Mouse (Mus musculus) liver, embryonic 13.5 days (tissue): ENCODE results near the gene Mbd3l1. TPM values are rescaled to one million over a fixed set of nuclear protein-coding genes. Genes with fewer than 3 reads are reported as not detected.

Experiments
- ATAC-seq: fragments of 200-750 bp; cut with Nextera tagmentation; 2 replicates; pipeline ENCODE4 v1.8.0; 2017; ENCODE audit warnings: low read depth, mild to moderate bottlenecking, moderate number of reproducible peaks, moderate library complexity
- DNase-seq: peaks from one replicate; pipeline ENCODE4 v3.0.0; 2022
- H3K27ac ChIP-seq: fragments of 300-500 bp; sonication (generic); 2 replicates; pipeline ENCODE4 v1.5.1; 2015; ENCODE audit warnings: moderate library complexity, mild to moderate bottlenecking, inconsistent platforms
- H3K27me3 ChIP-seq: fragments of 300-500 bp; sonication (generic); 2 replicates; pipeline ENCODE4 v1.6.1; 2015; ENCODE audit warnings: mild to moderate bottlenecking, inconsistent platforms
- H3K36me3 ChIP-seq: fragments of 300-500 bp; sonication (generic); 2 replicates; pipeline ENCODE4 v1.6.1; 2015; ENCODE audit warnings: mild to moderate bottlenecking, inconsistent platforms
- H3K4me1 ChIP-seq: fragments of 300-500 bp; sonication (generic); replicated peaks from 2 replicates; pipeline ENCODE4 v1.6.1; 2015; ENCODE audit warnings: inconsistent platforms
- H3K4me2 ChIP-seq: fragments of 300-500 bp; sonication (generic); 2 replicates; pipeline ENCODE4 v1.6.1; 2015; ENCODE audit warnings: inconsistent platforms, mild to moderate bottlenecking, moderate library complexity
- H3K4me3 ChIP-seq: fragments of 300-500 bp; sonication (generic); replicated peaks from 2 replicates; pipeline ENCODE4 v1.5.1; 2015; ENCODE audit warnings: mild to moderate bottlenecking, inconsistent platforms
- H3K9ac ChIP-seq: fragments of 300-500 bp; sonication (generic); 2 replicates; pipeline ENCODE4 v1.6.1; 2015; ENCODE audit warnings: mild to moderate bottlenecking, inconsistent platforms
- H3K9me3 ChIP-seq: fragments of 300-500 bp; sonication (generic); replicated peaks from 2 replicates; pipeline ENCODE4 v1.6.1; 2016; ENCODE audit warnings: inconsistent platforms
- WGBS: fragments of 180-500 bp; shearing (Covaris S2); methylation state at CpG from one replicate; pipeline ENCODE4 v1.1.7; 2015; ENCODE audit not compliant: insufficient replicate concordance; 5-methylcytosine and 5-hydroxymethylcytosine counted together
- microRNA-seq: library from miRNA; unstranded; fragments of <30 nt; microRNA quantifications from one replicate; pipeline ENCODE4, GENCODE M21; 2016
- polyA plus RNA-seq: library from polyadenylated mRNA; unstranded; fragments of >200 nt; fragmentation: Nextera tagmentation; extraction: Ambion mirVana; gene quantifications from 2 replicates; pipeline ENCODE4 v1.2.1, GENCODE M21; 2015

Mbd3l1 gene
- not detected in 2 replicates for polyA plus RNA-seq

DNA sequence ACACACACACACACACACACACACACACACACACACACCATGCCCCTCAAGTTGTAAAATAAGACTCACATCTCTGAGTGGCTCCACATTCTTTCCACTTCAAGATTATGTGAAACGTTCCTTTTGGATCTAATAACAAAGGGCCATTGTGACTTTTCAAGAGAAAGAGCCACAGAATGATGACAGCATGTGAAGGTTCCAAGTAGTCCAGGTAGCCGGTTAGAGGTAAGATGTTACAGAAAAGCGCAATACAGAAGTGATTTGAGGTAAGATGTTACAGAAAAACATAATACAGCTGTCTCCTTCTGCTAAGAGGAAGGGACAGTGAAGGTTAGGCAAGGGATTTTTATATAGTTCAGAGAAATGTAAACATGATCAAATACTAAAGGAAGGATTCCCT is at the start of gene Mbd3l1, which contains the start of gene Zfp558:
TSS of gene Mbd3l1 (plus strand) at position 192 of the 400 bp plus-strand sequence.
TSS of gene Zfp558 (minus strand) at position 101 of the 400 bp plus-strand sequence.
- no peak within 1 kb of the TSS for H3K27ac ChIP-seq
- ATAC-seq (no peak), DNase-seq (no peak)
- H3K4me1 ChIP-seq, result peaks cover 5% of the 10 kb centered on the region
- H3K4me2 ChIP-seq, result no peak within 1 kb of the TSS
- H3K9ac ChIP-seq, result no peak within 1 kb of the TSS
- no peaks in the 10 kb centered on the region for H3K9me3 ChIP-seq
- H3K4me3 ChIP-seq, result no peak within 1 kb of the TSS
- H3K27me3 ChIP-seq, result no peaks in the 10 kb centered on the region
- H3K36me3 ChIP-seq, result no peaks in the 10 kb centered on the region
- WGBS, result 54% methylated on average over 3 of the region's 3 CpGs

DNA sequence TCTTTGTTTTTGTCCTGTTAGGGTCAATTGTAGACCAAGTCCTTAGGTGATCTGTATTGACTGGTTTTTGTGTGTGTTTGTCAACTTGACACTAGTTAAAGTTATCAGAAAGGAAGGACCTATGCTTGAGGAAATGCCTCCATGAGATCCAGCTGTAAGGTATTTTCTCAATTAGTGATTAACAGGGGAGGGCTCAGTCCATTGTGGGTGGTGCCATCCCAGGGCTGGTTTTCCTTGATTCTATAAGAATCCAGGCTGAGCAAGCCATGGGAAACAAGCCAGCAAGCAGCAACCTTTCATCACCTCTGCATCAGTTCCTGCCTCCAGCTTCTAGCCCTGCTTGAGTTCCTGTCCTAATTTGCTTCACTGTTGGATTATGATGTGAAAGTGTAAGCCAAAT is 47.8 kb upstream of the Mbd3l1 start, which contains the start of gene Mbd3l2:
TSS of gene Mbd3l2 (plus strand) at position 301 of the 400 bp plus-strand sequence.
- Histone ChIP-seq H3K9ac (no peak within 1 kb of the TSS), H3K4me2 (no peak within 1 kb of the TSS), H3K27me3 (no peaks in the 10 kb centered on the region), H3K4me3 (no peak within 1 kb of the TSS), H3K27ac (no peak within 1 kb of the TSS), H3K9me3 (no peaks in the 10 kb centered on the region), H3K36me3 (no peaks in the 10 kb centered on the region), H3K4me1 (no peaks in the 10 kb centered on the region)
- no peak for DNase-seq
- ATAC-seq, result no peak

DNA sequence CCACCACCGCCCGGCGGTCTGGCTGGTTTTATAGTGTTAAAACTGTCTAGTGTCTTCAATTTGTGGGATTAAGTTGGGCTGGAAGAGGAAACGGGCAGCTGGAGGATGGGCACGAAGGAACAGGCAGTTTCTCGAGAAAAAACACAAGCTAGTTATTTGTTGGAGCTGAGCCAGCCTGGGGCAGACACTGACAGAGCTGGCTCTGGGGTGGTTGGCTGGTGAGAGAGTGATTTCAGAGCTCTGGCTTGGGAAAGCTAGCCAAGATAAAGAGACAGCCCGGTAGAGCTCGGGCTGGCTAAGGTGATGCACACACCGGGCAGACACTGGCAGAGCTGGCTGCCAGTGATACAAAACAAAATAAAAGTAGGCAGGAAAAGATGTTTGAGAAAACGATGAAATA is 46.5 kb upstream of the Mbd3l1 start:
- Histone ChIP-seq H3K9me3 (no peaks in the 10 kb centered on the region), H3K4me1 (no peaks in the 10 kb centered on the region), H3K4me2 (no peak overlapping the region), H3K27me3 (no peaks in the 10 kb centered on the region), H3K9ac (no peak overlapping the region), H3K4me3 (no peak overlapping the region), H3K27ac (no peak overlapping the region), H3K36me3 (no peaks in the 10 kb centered on the region)
- ATAC-seq, result no peak
- 60% methylated on average over 10 of the region's 10 CpGs for WGBS
- DNase-seq, result no peak

DNA sequence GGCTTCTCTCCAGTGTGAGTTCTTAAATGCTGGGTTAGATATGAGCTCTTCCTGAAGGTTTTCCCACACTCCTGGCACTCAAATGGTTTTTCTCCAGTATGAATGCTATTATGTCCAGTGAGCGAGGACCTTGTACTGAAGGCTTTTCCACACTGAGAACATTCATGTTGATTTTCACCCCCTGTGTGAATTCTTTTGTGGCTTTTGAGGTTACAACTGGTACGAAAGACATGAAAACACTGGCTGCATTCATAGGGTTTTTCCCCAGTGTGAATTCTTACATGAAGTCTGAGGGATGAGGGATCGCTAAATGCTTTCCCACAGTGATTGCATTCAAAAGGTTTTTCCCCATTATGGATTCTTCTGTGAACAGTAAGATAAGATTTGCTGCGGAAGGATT is 21.6 kb upstream of the Mbd3l1 start:
- no peak for ATAC-seq
- Histone ChIP-seq H3K27ac (no peak overlapping the region), H3K27me3 (no peaks in the 10 kb centered on the region), H3K9me3 (no peaks in the 10 kb centered on the region), H3K9ac (no peak overlapping the region), H3K4me3 (no peak overlapping the region), H3K36me3 (peaks cover 6% of the 10 kb centered on the region; the same call in 1 of the 2 replicates), H3K4me1 (no peaks in the 10 kb centered on the region), H3K4me2 (no peak overlapping the region)
- DNase-seq, result no peak
- WGBS, result 66% methylated on average over 4 of the region's 4 CpGs

DNA sequence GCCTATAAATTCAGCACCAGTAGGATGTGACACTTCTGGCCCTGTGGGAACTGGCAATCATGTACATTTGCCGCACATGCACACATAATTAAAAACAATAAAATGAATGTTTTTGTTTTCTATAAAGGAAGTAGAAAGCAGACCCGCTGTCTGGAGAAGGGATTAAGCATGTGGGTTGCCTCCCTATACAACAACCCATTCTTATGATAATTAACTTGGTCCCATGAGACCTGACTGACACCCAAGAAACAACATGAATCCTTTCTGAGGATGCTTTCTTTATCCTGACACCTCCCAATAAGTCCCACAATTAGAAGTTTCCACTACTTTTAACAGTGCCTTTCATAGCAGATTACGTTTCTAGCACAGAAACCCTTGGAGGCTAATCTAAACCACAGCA is 10.8 kb upstream of the Mbd3l1 start:
- DNase-seq, result no peak
- H3K4me1 ChIP-seq, result no peaks in the 10 kb centered on the region
- no peaks in the 10 kb centered on the region for H3K27me3 ChIP-seq
- H3K36me3 ChIP-seq, result no peaks in the 10 kb centered on the region
- no peak overlapping the region for H3K9ac ChIP-seq
- no peaks in the 10 kb centered on the region; the same call in 1 of the 2 replicates for H3K9me3 ChIP-seq
- no peak for ATAC-seq
- WGBS, result 56% methylated on average over 3 of the region's 3 CpGs
- no peak overlapping the region for H3K27ac ChIP-seq
- no peak overlapping the region for H3K4me3 ChIP-seq
- no peak overlapping the region for H3K4me2 ChIP-seq

DNA sequence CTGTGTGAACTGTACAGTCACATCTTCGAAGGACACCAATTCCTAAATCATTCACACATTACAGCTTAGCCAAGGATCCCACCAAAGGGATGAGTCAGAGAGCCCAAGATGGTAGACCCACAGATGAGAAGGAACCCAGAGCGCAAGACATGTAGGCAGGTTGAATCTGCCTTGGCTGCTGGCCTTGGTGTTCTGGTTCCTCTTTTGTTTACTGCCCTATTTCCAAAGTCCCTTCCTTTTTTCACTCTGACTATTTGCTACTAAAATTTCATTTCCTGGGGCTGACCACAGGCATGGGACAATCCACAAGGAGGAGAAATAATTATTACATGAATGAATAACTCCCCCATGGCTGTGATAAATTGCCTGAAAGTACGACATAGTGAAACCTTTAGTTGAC is 10.2 kb upstream of the Mbd3l1 start:
- H3K4me2 ChIP-seq, result no peak overlapping the region
- no peak overlapping the region for H3K9ac ChIP-seq
- H3K27me3 ChIP-seq, result no peaks in the 10 kb centered on the region
- no peak for ATAC-seq
- no peaks in the 10 kb centered on the region; the same call in 1 of the 2 replicates for H3K9me3 ChIP-seq
- WGBS, result 65% methylated on average over 3 of the region's 3 CpGs
- peaks cover 4% of the 10 kb centered on the region for H3K4me1 ChIP-seq
- DNase-seq, result no peak
- no peaks in the 10 kb centered on the region for H3K36me3 ChIP-seq
- no peak overlapping the region for H3K27ac ChIP-seq
- no peak overlapping the region for H3K4me3 ChIP-seq

DNA sequence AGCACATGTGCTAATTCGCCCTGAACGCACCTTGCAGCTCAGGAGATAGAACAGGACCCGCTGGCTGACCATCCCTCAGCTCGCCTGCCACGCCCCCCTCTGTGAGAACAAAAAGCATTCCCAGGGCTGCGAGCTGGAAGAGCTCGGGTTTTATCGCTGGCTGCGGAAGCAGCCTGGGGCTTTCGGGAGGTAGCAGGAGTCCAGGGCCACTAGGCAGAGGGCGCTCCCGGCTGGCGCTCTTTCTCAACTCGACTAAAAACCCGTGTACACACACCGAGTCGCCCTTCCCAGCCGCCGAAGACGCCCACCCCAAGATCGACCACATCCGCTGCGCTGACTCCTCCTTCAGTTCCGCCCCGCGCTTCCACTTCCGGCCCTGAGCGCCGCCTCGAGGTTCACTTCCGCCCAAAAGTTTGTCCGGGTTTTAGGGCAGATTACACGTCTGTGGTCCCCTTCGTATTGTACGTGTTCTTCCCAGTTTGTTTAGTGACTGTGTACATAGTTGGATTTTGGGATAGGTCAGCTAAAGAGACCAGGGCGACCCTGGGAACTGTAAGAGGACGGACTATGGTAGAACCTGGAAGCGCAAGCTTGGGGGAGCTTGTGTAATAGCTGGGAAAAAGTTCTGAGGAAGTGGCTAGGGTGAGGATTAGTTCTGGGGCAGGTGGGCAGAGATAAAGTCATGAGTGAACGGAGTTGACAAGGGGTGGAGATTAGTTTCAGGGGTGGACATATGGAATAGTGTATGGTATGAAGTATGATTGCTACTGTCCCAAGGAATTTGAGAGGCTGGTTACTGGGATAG is 4.6 kb upstream of the Mbd3l1 start:
- no peaks in the 10 kb centered on the region for H3K9me3 ChIP-seq
- 3% methylated on average over 39 of the region's 39 CpGs for WGBS
- peak overlapping the region; percentile 66 for H3K4me3 ChIP-seq
- H3K4me2 ChIP-seq, result peak overlapping the region; percentile 74
- H3K9ac ChIP-seq, result peak overlapping the region; percentile 63
- DNase-seq (peak; percentile 54), ATAC-seq (peak; percentile 91)
- H3K27ac ChIP-seq, result peak overlapping the region; percentile 61
- no peaks in the 10 kb centered on the region for H3K36me3 ChIP-seq
- H3K4me1 ChIP-seq, result peaks cover 11% of the 10 kb centered on the region
- H3K27me3 ChIP-seq, result no peaks in the 10 kb centered on the region

DNA sequence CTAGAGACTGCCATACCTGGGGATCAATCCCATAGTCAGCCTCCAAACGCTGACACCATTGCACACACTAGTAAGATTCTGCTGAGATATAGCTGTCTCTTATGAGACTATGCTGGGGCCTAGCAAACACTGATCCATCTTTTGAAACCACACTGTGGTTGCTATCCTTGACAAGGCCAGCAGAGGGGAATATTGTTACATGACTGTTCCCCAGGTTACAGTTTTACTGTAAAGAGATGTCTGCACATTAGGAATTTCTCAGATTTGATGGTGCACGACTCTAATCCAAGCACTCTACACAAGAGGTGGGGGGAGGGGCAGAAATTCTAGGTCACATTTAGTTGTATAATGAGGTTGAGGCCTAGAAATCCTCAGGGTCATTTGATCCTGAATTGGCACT is 29.9 kb downstream of the Mbd3l1 start:
- Histone ChIP-seq H3K4me1 (no peaks in the 10 kb centered on the region), H3K36me3 (no peaks in the 10 kb centered on the region), H3K4me3 (no peak overlapping the region), H3K9ac (no peak overlapping the region), H3K4me2 (no peak overlapping the region), H3K9me3 (no peaks in the 10 kb centered on the region), H3K27me3 (no peaks in the 10 kb centered on the region), H3K27ac (no peak overlapping the region)
- 32% methylated on average over 2 of the region's 2 CpGs for WGBS
- DNase-seq, result no peak
- ATAC-seq, result no peak

Small RNA genes within 50 kb of the gene (microRNA-seq; reads per million reads assigned to microRNA genes)
- gene Gm22854, result not detected

Other genes with a start within 250 kb of the Mbd3l1 start
- 62.1 and 71.2 TPM in 2 replicates for gene Chordc1, start 186.2 kb upstream of the Mbd3l1 start, polyA plus RNA-seq
- gene Naalad2, start 75.4 kb upstream of the Mbd3l1 start, polyA plus RNA-seq, result 0.51 and 0.60 TPM in 2 replicates
- not detected in 2 replicates for gene Ubtfl1, start 73.9 kb upstream of the Mbd3l1 start, polyA plus RNA-seq
- not detected in 2 replicates for gene Mbd3l2, start 47.7 kb upstream of the Mbd3l1 start, polyA plus RNA-seq
- 0.66 and 0.83 TPM in 2 replicates for gene Zfp558, start 91 bp upstream of the Mbd3l1 start, polyA plus RNA-seq
- 0.05 and 0.33 TPM in 2 replicates for gene Muc16, start 196.2 kb downstream of the Mbd3l1 start, polyA plus RNA-seq